Comparison of ENCODE assay signal across 8 mouse cellular contexts in genomic region chrX:144317548-144318163, GRCm38 (mm10). TPM values are rescaled to one million over a fixed set of nuclear protein-coding genes. Genes with fewer than 3 reads are reported as not detected.
DNase-seq lines count a peak whose midpoint lies in the region; ATAC-seq and TF ChIP-seq lines count a peak whose summit lies in the region.

TSS of gene Alg13 (plus strand) at chrX:144317804.

- peak; percentile 94 for DNase-seq in brain, embryonic 14.5 days (ENCODE audit: low read depth)
- peak; percentile 82 for DNase-seq in liver
- DNase-seq in spleen, postnatal 36 days (ENCODE audit: low spot score in 2 of 2), result peak; percentile 48 to 54

- H3K27me3 ChIP-seq in C2C12 (ENCODE audit: control insufficient read depth, insufficient read depth, insufficient read length), result no peaks in the 10 kb centered on the region
- H3K27me3 ChIP-seq in heart, embryonic 11.5 days (ENCODE audit: control insufficient read depth, insufficient read depth, low read length), result no peaks in the 10 kb centered on the region
- H3K27me3 ChIP-seq in kidney, embryonic 16.5 days (ENCODE audit: insufficient read depth, low read length), result no peaks in the 10 kb centered on the region; the same call in 1 of the 2 replicates

- peak within 1 kb of the TSS; percentile 77 for H3K4me2 ChIP-seq in heart, embryonic 11.5 days
- H3K4me2 ChIP-seq in kidney, embryonic 16.5 days (replicated peaks; ENCODE audit: low read depth, low read length), result peak within 1 kb of the TSS; percentile 70

- no peak for TF ChIP-seq POLR2A in brain, embryonic 14.5 days (IDR thresholded peaks at IDR 0.05; ENCODE audit: borderline replicate concordance, extremely low read depth, insufficient read depth, insufficient read length, poor library complexity, severe bottlenecking)

- no peak for TF ChIP-seq CTCF in C2C12 (IDR thresholded peaks at IDR 0.05; ENCODE audit: control insufficient read depth, insufficient read depth, insufficient read length)
- TF ChIP-seq CTCF in brain, embryonic 14.5 days (IDR thresholded peaks at IDR 0.05; ENCODE audit: borderline replicate concordance, extremely low read depth, insufficient read depth, insufficient read length), result no peak

- peak within 1 kb of the TSS; percentile 78 for H3ac ChIP-seq in C2C12 (ENCODE audit: control insufficient read depth, insufficient read length, low read depth)

- ATAC-seq in erythroblast, adult 5-6 weeks (replicated peaks; ENCODE audit: low FRiP score, poor library complexity, severe bottlenecking), result peak; percentile 85
- peak; percentile 87 for ATAC-seq in heart, embryonic 11.5 days (replicated peaks; ENCODE audit: insufficient number of reproducible peaks, low FRiP score, low TSS enrichment)
- peak; percentile 85 for ATAC-seq in kidney, embryonic 16.5 days (ENCODE audit: low FRiP score, low TSS enrichment)
- ATAC-seq in monocyte, adult 5-6 weeks (replicated peaks; ENCODE audit: insufficient number of reproducible peaks, low FRiP score, low TSS enrichment, poor library complexity, severe bottlenecking), result peak; percentile 66; the same call in 1 of the 2 replicates

- H3K4me1 ChIP-seq in heart, embryonic 11.5 days (ENCODE audit: control insufficient read depth, insufficient read depth, low read length), result no peaks in the 10 kb centered on the region
- peaks cover 5% of the 10 kb centered on the region; the same call in 1 of the 2 replicates for H3K4me1 ChIP-seq in kidney, embryonic 16.5 days (ENCODE audit: insufficient read depth, low read length)

- WGBS in heart, embryonic 11.5 days (ENCODE audit: insufficient replicate concordance), result 13% methylated on average over 39 of the region's 47 CpGs
- WGBS in kidney, embryonic 16.5 days, result 28% methylated on average over 38 of the region's 47 CpGs

- H3K79me2 ChIP-seq in C2C12 (ENCODE audit: control insufficient read depth, insufficient read depth), result peaks cover 20% of the 10 kb centered on the region

- no peaks in the 10 kb centered on the region for H3K9me3 ChIP-seq in heart, embryonic 11.5 days (replicated peaks; ENCODE audit: control insufficient read depth, low read length)
- no peaks in the 10 kb centered on the region for H3K9me3 ChIP-seq in kidney, embryonic 16.5 days (ENCODE audit: low read length)

- H3K79me3 ChIP-seq in C2C12 (ENCODE audit: low read depth), result peaks cover 6% of the 10 kb centered on the region

- H3K9ac ChIP-seq in heart, embryonic 11.5 days (ENCODE audit: low read depth, low read length), result peak within 1 kb of the TSS; percentile 72
- peak within 1 kb of the TSS; percentile 76 for H3K9ac ChIP-seq in kidney, embryonic 16.5 days (replicated peaks; ENCODE audit: low read length)

- H3K4me3 ChIP-seq in C2C12 (ENCODE audit: insufficient read depth, poor library complexity, severe bottlenecking), result peak within 1 kb of the TSS; percentile 60
- H3K4me3 ChIP-seq in heart, embryonic 11.5 days (ENCODE audit: low read depth, low read length), result peak within 1 kb of the TSS; percentile 65
- H3K4me3 ChIP-seq in kidney, embryonic 16.5 days (ENCODE audit: low read length), result peak within 1 kb of the TSS; percentile 67

- peaks cover 5% of the 10 kb centered on the region for H3K36me3 ChIP-seq in C2C12 (ENCODE audit: control insufficient read depth, insufficient read depth)
- H3K36me3 ChIP-seq in heart, embryonic 11.5 days (ENCODE audit: control insufficient read depth, insufficient read depth, low read length), result no peaks in the 10 kb centered on the region
- H3K36me3 ChIP-seq in kidney, embryonic 16.5 days (ENCODE audit: insufficient read depth, low read length), result no peaks in the 10 kb centered on the region

- H3K27ac ChIP-seq in heart, embryonic 11.5 days (ENCODE audit: low read depth, low read length), result peak within 1 kb of the TSS; percentile 54; the same call in 1 of the 2 replicates
- H3K27ac ChIP-seq in kidney, embryonic 16.5 days (ENCODE audit: low read length), result peak within 1 kb of the TSS; percentile 73

TF ChIP-seq in C2C12, 6 proteins besides CTCF, POLR2A, EP300 and RAD21:
- TF ChIP-seq MAX (IDR thresholded peaks at IDR 0.05), result peak; percentile 59
- TF ChIP-seq USF1 (IDR thresholded peaks at IDR 0.05; ENCODE audit: low read depth), result no peak

RNA-seq across cellular contexts. Expression of gene Alg13, which starts in this region (rescaled TPM):
- 7.7 TPM for polyA plus RNA-seq in C2C12 (2012; fragmentation: generic; extraction: Trizol)
- 16.6 and 17.2 TPM in 2 replicates for polyA plus RNA-seq in brain, embryonic 14.5 days (2012; rRNA removed)
- total RNA-seq in erythroblast, adult 5-6 weeks (2015; ENCODE audit: low replicate concordance), result 10.0 and 10.6 TPM in 2 replicates
- 1.1 and 2.6 TPM in 2 replicates for total RNA-seq in erythroblast, adult 5-6 weeks (2017; ENCODE audit: low replicate concordance)
- polyA plus RNA-seq in heart, embryonic 11.5 days (2014; fragmentation: Nextera tagmentation; extraction: Ambion mirVana), result 16.4 and 16.8 TPM in 2 replicates
- polyA plus RNA-seq in kidney, embryonic 16.5 days (2015; fragmentation: Nextera tagmentation; extraction: Ambion mirVana), result 22.9 and 27.4 TPM in 2 replicates
- 12.1 to 20.9 TPM (median 16.4 TPM) in 3 replicates for total RNA-seq in monocyte, adult 5-6 weeks (2017)

Comparison
In these comparisons a context has a peak if more than half of its experiments do, and no peak if none do; other contexts are left out.
1. Peak in every context shown above with its lines: DNase-seq, ATAC-seq, H3K4me3 ChIP-seq and H3K27ac ChIP-seq.